Mouse (Mus musculus) forebrain, embryonic 13.5 days (tissue): Measurements from ENCODE around the gene Bckdk. TPM values are rescaled to one million over a fixed set of nuclear protein-coding genes. Genes with fewer than 3 reads are reported as not detected.

Experiments used
- ATAC-seq: fragments of 200-750 bp; cut with Nextera tagmentation; 2 replicates; pipeline ENCODE4 v1.8.0; 2017
- H3K27ac ChIP-seq: fragments of 300-500 bp; sonication (generic); 2 replicates; pipeline ENCODE4 v1.5.1; 2015; ENCODE audit warnings: inconsistent platforms, mild to moderate bottlenecking, moderate library complexity
- H3K27me3 ChIP-seq: fragments of 300-500 bp; sonication (generic); 2 replicates; pipeline ENCODE4 v1.6.1; 2015; ENCODE audit warnings: mild to moderate bottlenecking, inconsistent platforms
- H3K36me3 ChIP-seq: fragments of 300-500 bp; sonication (generic); 2 replicates; pipeline ENCODE4 v1.6.1; 2015; ENCODE audit warnings: mild to moderate bottlenecking, inconsistent platforms; ENCODE audit not compliant: poor library complexity, severe bottlenecking
- H3K4me1 ChIP-seq: fragments of 300-500 bp; sonication (generic); 2 replicates; pipeline ENCODE4 v1.6.1; 2015; ENCODE audit warnings: inconsistent platforms
- H3K4me2 ChIP-seq: fragments of 300-500 bp; sonication (generic); 2 replicates; pipeline ENCODE4 v1.6.1; 2015; ENCODE audit warnings: inconsistent platforms, mild to moderate bottlenecking, moderate library complexity
- H3K4me3 ChIP-seq: fragments of 300-500 bp; sonication (generic); 2 replicates; pipeline ENCODE4 v1.5.1; 2015; ENCODE audit warnings: mild to moderate bottlenecking, inconsistent platforms
- H3K9ac ChIP-seq: fragments of 300-500 bp; sonication (generic); 2 replicates; pipeline ENCODE4 v1.6.1; 2015; ENCODE audit warnings: mild to moderate bottlenecking, inconsistent platforms
- H3K9me3 ChIP-seq: fragments of 300-500 bp; sonication (generic); replicated peaks from 2 replicates; pipeline ENCODE4 v1.6.1; 2016; ENCODE audit warnings: inconsistent platforms
- WGBS: fragments of 180-500 bp; shearing (Covaris S2); methylation state at CpG from one replicate; pipeline ENCODE4 v1.1.7; 2015; 5-methylcytosine and 5-hydroxymethylcytosine counted together
- polyA plus RNA-seq: library from polyadenylated mRNA; unstranded; fragments of >200 nt; fragmentation: Nextera tagmentation; extraction: Ambion mirVana; gene quantifications from 2 replicates; pipeline ENCODE4 v1.2.1, GENCODE M21; 2015

The Bckdk gene
- polyA plus RNA-seq, 1 experiment from 2014 or later = 80.2 TPM

DNA sequence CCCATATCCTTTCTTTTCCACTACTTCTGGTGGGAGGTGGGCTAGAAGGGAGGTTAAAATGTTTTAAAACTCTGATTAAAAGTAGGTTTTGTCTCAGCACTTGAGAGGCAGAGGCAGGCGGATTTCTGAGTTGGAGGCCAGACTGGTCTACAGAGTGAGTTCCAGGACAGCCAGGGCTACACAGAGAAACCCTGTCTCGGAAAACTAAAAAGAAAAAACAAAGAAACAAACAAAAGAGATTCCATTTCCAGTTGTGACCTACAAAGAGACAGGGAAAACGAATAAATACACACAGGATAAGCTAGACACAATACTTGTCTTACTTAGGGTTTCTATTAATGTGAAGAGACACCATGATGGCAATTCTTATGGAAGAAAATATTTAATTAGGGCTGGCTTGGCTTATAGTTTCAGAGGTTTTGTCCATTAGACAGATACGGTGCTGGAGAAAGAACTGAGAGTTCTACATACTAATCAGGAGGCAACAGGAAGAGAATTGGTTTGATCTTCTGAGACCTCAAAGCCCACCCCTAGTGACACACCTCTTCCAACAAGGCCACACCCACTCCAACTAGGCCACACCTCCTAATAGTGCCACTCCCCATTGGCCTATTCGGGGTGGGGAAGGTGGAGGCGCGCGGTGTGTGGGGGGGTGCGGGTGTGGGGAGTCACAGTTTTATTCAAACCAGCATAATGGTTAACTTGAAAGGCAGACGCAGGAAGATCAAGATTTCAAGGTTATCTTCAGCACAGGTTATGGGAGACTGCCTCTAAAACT lies 5.5 kb upstream of the Bckdk start:
- Histone ChIP-seq H3K4me2 (no peak overlapping the region), H3K9ac (no peak overlapping the region), H3K27me3 (no peaks in the 10 kb centered on the region), H3K36me3 (0 out of 2 replicates have a peak, but pooled peaks cover 5% of the 10 kb centered on the region), H3K27ac (no peak overlapping the region), H3K4me3 (no peak overlapping the region), H3K4me1 (peaks cover 10% of the 10 kb centered on the region), H3K9me3 (no peaks in the 10 kb centered on the region)
- ATAC-seq = no peak
- WGBS = 38% methylated on average over 10 of the region's 10 CpGs

DNA sequence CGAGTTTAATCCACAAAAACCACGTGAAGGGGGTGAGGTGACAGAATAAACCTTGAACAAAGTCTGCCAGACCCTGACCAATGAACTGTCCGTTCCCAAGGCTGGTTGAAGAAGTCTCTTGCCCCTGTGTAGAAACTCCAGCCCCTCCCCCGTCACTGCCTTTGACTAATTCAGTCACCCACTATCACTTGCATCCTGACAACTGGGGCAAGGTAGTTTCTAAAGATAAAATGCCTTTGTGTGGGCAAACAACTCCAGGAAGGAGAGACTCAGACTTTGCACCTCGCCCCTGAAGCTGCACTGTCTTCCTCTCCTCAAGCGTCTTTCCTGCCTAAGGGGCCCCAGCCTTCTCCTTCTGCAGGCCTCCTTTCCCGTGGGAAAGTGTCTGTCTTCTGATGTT lies 3.9 kb upstream of the Bckdk start:
- 50% methylated on average over 7 of the region's 7 CpGs for WGBS
- no peak overlapping the region for H3K27ac ChIP-seq

GRCm38 (mm10) chr7:127901772-127902171 lies 2.1 kb upstream of the Bckdk start:
- Histone ChIP-seq H3K4me1 (peaks cover 19% of the 10 kb centered on the region), H3K27ac (no peak overlapping the region), H3K4me3 (no peak overlapping the region), H3K27me3 (no peaks in the 10 kb centered on the region), H3K36me3 (peaks cover 17% of the 10 kb centered on the region), H3K9ac (no peak overlapping the region), H3K4me2 (no peak overlapping the region), H3K9me3 (no peaks in the 10 kb centered on the region)
- no peak for ATAC-seq
- 89% methylated on average over 2 of the region's 2 CpGs for WGBS

More for the DNA sequence above, 3.9 kb upstream of the Bckdk start:
- Histone ChIP-seq H3K4me1 (peaks cover 9% of the 10 kb centered on the region), H3K4me2 (no peak overlapping the region), H3K27me3 (no peaks in the 10 kb centered on the region), H3K4me3 (no peak overlapping the region), H3K36me3 (no peaks in the 10 kb centered on the region; the same call in 1 of the 2 replicates), H3K9ac (no peak overlapping the region), H3K9me3 (no peaks in the 10 kb centered on the region)
- ATAC-seq = no peak

- H3K9ac ChIP-seq = no peak overlapping the region
- H3K4me3 ChIP-seq = no peak overlapping the region
- no peak for ATAC-seq
- no peaks in the 10 kb centered on the region for H3K27me3 ChIP-seq
- no peak overlapping the region for H3K4me2 ChIP-seq
- H3K9me3 ChIP-seq = no peaks in the 10 kb centered on the region
- H3K4me1 ChIP-seq = peaks cover 27% of the 10 kb centered on the region
- peaks cover 50% of the 10 kb centered on the region for H3K36me3 ChIP-seq
- H3K27ac ChIP-seq = no peak overlapping the region
- 93% methylated on average over 12 of the region's 12 CpGs for WGBS
Measured at GRCm38 (mm10) chr7:127907939-127908338, 4.1 kb downstream of the Bckdk start.

DNA sequence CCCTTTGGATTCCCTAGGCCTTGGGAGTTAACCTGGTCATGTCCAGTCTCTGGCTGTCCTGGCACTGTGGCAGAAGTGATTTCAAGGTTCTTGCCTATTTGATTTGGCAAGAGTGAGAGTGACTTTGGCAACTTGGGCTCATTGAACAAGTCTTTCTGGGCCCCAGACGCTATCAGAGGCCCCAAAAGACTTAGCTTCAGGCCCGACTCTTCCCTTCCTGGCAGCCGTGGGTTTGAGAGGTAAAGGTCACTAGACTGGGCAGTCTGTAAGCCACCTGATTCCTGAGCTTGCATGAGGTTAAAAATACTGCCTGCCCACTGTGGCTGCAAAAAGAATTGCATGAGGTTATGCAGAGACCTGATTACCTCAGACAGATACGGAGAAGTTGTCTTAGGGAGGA lies 4.8 kb downstream of the Bckdk start:
- WGBS = 90% methylated on average over 4 of the region's 4 CpGs
- no peak for ATAC-seq
- Histone ChIP-seq H3K36me3 (peaks cover 50% of the 10 kb centered on the region), H3K9me3 (no peaks in the 10 kb centered on the region), H3K27me3 (no peaks in the 10 kb centered on the region), H3K4me2 (no peak overlapping the region), H3K4me3 (no peak overlapping the region), H3K9ac (no peak overlapping the region), H3K27ac (no peak overlapping the region), H3K4me1 (peaks cover 33% of the 10 kb centered on the region)

- H3K9me3 ChIP-seq = no peaks in the 10 kb centered on the region
- H3K36me3 ChIP-seq = peaks cover 52% of the 10 kb centered on the region
- H3K4me2 ChIP-seq = peak within 1 kb of the TSS; percentile 81
- no peaks in the 10 kb centered on the region for H3K27me3 ChIP-seq
- peak; percentile 98 for ATAC-seq
- peak within 1 kb of the TSS; percentile 68 for H3K27ac ChIP-seq
- peak within 1 kb of the TSS; percentile 98 for H3K4me3 ChIP-seq
- peak within 1 kb of the TSS; percentile 77 for H3K9ac ChIP-seq
- H3K4me1 ChIP-seq = peaks cover 14% of the 10 kb centered on the region
- 1% methylated on average over 40 of the region's 40 CpGs for WGBS
Measured at GRCm38 (mm10) chr7:127912190-127912871, 8.4 kb downstream of the Bckdk start, which contains the start of gene Kat8. Gene Kat8 (plus strand): TSS chr7:127912516.

DNA sequence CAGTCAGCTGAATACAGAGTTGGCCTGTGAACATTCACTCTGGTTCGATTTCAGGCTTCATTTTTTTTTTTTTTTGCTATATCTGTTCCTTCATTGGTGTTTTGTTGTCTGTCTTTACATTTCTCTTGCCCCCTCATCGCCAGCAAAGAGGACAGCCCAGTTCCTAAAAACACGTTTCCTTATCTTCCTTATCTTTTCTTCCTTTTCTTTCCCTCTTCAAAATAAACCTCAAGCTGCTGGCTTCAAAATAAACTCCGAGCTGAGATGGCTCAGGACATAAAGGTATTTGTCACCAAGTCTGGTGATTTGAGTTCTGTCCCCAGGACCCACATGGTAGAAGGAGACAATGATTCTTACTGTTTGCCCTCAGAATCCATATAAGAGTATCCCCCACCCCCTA lies 9.1 kb downstream of the Bckdk start:
- H3K36me3 ChIP-seq = peaks cover 49% of the 10 kb centered on the region
- H3K27ac ChIP-seq = no peak overlapping the region
- H3K4me1 ChIP-seq = peaks cover 14% of the 10 kb centered on the region
- H3K4me2 ChIP-seq = peak overlapping the region; percentile 81
- no peaks in the 10 kb centered on the region for H3K27me3 ChIP-seq
- 36% methylated on average over 4 of the region's 4 CpGs for WGBS
- peak overlapping the region; percentile 98 for H3K4me3 ChIP-seq
- no peak for ATAC-seq
- H3K9me3 ChIP-seq = no peaks in the 10 kb centered on the region
- peak overlapping the region; percentile 77 for H3K9ac ChIP-seq

DNA sequence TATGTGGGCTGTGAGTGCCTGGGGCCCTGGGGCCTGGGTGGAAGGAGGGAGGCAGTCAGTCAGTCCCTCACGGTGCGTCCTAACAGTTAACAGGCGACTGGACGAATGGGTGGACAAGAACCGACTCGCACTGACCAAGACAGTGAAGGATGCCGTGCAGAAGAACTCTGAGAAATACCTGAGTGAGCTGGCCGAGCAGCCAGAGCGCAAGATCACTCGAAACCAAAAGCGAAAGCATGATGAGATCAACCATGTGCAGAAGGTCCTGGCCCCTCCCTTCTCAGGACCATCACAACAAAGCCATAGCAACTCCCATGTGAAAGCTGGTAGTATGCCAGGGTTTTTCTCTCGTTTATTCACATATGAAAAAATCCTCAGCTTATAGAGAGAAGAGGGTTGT lies 11.4 kb downstream of the Bckdk start:
- Histone ChIP-seq H3K36me3 (peaks cover 35% of the 10 kb centered on the region), H3K4me3 (no peak overlapping the region), H3K4me2 (no peak overlapping the region), H3K27me3 (no peaks in the 10 kb centered on the region), H3K4me1 (peaks cover 14% of the 10 kb centered on the region), H3K27ac (no peak overlapping the region), H3K9ac (no peak overlapping the region), H3K9me3 (no peaks in the 10 kb centered on the region)
- 94% methylated on average over 12 of the region's 12 CpGs for WGBS
- no peak for ATAC-seq

DNA sequence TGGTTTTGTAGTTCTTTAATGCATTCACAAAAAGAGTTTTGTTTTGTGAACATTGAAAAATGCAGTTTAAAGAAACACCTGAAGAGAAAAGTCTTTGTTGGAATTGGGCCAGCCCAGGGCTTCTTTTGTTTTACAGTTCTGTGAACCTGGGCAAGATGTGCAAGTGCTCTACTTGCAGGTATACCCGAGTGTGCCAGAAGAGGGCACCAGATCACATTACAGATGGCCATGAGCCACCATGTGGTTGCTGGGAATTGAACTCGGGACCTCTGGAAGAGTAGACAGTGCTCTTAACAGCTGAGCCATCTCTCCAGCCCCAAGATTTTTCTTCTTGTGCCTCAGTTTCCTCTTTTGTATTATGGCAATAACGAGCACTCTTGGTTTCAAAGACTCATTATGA lies 14.3 kb downstream of the Bckdk start:
- WGBS = 53% methylated on average over 3 of the region's 3 CpGs
- no peak for ATAC-seq
- Histone ChIP-seq H3K36me3 (peaks cover 55% of the 10 kb centered on the region), H3K4me3 (no peak overlapping the region), H3K9ac (no peak overlapping the region), H3K27ac (no peak overlapping the region), H3K4me1 (peaks cover 3% of the 10 kb centered on the region), H3K9me3 (no peaks in the 10 kb centered on the region), H3K27me3 (no peaks in the 10 kb centered on the region), H3K4me2 (no peak overlapping the region)

DNA sequence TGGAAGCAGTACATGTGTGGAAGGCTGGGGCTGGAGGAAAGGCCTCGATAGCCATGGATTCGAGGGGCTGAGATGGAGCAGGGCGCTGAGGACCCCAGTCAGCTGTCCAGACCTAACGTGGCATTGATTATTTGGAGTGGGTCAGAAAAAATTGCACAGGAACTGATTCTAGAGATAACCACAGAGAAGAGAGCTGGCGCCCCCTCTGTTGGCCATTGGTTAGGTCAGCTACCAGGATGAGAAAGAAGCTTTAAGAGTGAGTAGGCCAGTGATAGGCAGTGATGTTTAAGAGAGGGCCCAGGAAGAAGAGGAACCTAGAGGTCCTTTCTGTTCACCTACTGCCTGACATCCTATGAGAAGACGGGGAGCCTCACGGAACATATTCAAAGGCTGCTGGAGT lies 15.4 kb downstream of the Bckdk start:
- H3K9ac ChIP-seq = no peak overlapping the region
- H3K27ac ChIP-seq = no peak overlapping the region
- WGBS = 77% methylated on average over 7 of the region's 7 CpGs
- H3K4me2 ChIP-seq = no peak overlapping the region
- ATAC-seq = no peak
- H3K27me3 ChIP-seq = no peaks in the 10 kb centered on the region
- no peaks in the 10 kb centered on the region for H3K9me3 ChIP-seq
- H3K4me3 ChIP-seq = no peak overlapping the region
- no peaks in the 10 kb centered on the region for H3K4me1 ChIP-seq
- peaks cover 66% of the 10 kb centered on the region for H3K36me3 ChIP-seq

GRCm38 (mm10) chr7:127921516-127921915 lies 17.6 kb downstream of the Bckdk start:
- H3K27ac ChIP-seq = no peak overlapping the region
- H3K4me1 ChIP-seq = no peaks in the 10 kb centered on the region
- no peaks in the 10 kb centered on the region for H3K27me3 ChIP-seq
- ATAC-seq = no peak
- no peak overlapping the region for H3K4me2 ChIP-seq
- H3K9ac ChIP-seq = no peak overlapping the region
- no peak overlapping the region for H3K4me3 ChIP-seq
- no peaks in the 10 kb centered on the region for H3K9me3 ChIP-seq
- peaks cover 70% of the 10 kb centered on the region for H3K36me3 ChIP-seq
- WGBS = 65% methylated on average over 8 of the region's 8 CpGs

DNA sequence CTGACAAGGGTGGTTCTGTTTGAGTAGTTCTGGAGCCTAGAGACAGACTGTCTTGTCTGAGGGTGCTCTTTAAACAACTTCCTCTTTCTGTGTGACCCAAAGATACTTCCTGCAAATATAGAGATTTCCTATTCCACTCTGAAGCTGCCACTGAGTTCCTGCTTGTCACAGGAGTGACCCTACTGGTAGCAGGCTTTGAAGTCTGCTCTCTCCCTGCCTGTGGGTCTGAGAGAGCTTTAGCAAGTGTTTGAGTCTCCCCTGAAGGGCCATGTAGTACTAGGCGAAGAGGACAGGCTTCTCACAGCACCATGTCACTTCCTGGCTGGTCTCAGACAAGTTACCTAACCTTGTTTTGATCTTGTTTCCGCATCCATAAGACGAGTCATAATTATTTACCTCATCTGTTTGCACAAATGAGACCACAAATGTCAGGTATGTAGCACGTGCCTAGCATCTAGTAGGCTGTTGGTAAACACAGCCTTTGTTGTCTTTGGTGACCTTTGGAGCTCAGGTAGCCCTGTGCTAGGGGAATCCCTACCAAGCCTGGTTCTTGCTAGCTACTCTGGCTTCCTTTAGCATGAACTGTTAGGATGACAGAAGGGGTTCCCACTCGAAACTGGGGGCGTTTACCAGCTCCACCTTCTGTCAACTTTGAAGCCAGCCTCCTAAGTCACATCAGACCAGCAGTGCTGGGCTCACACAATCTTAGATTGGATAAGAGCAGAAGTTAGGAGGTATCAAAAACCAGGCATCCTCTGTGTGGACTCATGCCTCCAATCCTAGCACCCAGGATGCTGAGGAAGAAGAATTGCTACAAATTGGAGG lies 18.8 kb downstream of the Bckdk start:
- H3K27me3 ChIP-seq = peaks cover under 1% of the 10 kb centered on the region; the same call in 1 of the 2 replicates
- no peaks in the 10 kb centered on the region for H3K9me3 ChIP-seq
- peaks cover 72% of the 10 kb centered on the region for H3K36me3 ChIP-seq
- WGBS = 85% methylated on average over 6 of the region's 6 CpGs
- no peak overlapping the region for H3K9ac ChIP-seq
- no peak overlapping the region for H3K4me3 ChIP-seq
- H3K4me1 ChIP-seq = no peaks in the 10 kb centered on the region
- no peak overlapping the region for H3K27ac ChIP-seq
- ATAC-seq = no peak
- H3K4me2 ChIP-seq = no peak overlapping the region
